Mouse (Mus musculus): ENCODE data around the gene Cdkn2aip. TPM values are rescaled to one million over a fixed set of nuclear protein-coding genes. Genes with fewer than 3 reads are reported as not detected.

Cdkn2aip gene
- polyA plus RNA-seq, 1 experiment from 2014 or later, result 37.7 TPM

DNA sequence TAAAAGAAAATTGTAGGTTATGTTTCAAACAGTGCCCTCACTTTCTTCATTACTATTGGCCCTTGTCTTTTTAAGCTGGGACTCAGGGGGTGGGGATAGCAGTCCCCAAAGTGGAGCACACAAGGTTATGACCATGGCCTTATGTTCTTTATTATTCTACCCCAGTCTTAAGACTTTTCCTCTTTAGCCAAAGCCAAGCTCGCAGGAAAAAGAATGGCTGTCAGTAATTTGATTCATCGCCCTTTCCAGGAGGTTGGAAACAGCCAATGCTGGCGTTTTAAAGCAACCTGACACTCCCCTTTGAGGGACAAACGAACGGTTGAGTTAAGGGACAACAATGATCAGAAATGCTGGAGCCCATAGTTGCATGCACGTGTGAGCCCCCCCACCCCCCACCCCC lies 32.1 kb upstream of the Cdkn2aip start:
- WGBS, result 22% methylated on average over 6 of the region's 6 CpGs
- no peak overlapping the region for H3K4me3 ChIP-seq (ENCODE audit: low read depth, low read length)
- ATAC-seq (ENCODE audit: insufficient number of reproducible peaks, low FRiP score, low TSS enrichment, low read depth) (no peak), DNase-seq (ENCODE audit: low spot score) (no peak)
- H3K4me1 ChIP-seq (ENCODE audit: control insufficient read depth, insufficient read depth, low read length), result no peaks in the 10 kb centered on the region
- no peaks in the 10 kb centered on the region for H3K27me3 ChIP-seq (ENCODE audit: control insufficient read depth, insufficient read depth, low read length)
- no peak overlapping the region for H3K4me2 ChIP-seq (ENCODE audit: low read depth, severe bottlenecking)
- H3K36me3 ChIP-seq (ENCODE audit: control insufficient read depth, insufficient read depth, low read length), result no peaks in the 10 kb centered on the region
- H3K9me3 ChIP-seq (ENCODE audit: control insufficient read depth, low read length), result no peaks in the 10 kb centered on the region
- no peak overlapping the region for H3K27ac ChIP-seq (replicated peaks; ENCODE audit: low read depth, low read length)
- H3K9ac ChIP-seq (ENCODE audit: low read length), result no peak overlapping the region

DNA sequence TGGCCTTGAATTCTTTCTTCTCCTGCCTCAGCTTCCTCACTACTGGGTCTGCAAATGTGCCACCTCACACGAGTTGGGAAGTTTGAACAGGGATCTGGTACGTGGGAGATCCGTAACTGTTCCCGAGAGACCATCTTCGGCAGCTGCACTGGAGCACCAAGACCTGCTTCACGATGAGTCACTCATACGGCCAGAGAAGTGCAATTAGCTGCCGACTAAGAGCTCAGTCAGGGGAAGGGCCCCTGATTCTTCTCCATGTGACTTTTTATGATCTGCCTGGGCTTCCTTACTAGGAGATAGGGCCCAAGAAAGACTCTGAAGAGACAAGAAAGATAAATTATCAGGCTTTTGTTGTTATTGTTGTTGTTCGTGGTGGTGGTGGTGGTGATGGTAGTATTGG lies 31.1 kb upstream of the Cdkn2aip start:
- DNase-seq (ENCODE audit: low spot score) (no peak), ATAC-seq (ENCODE audit: insufficient number of reproducible peaks, low FRiP score, low TSS enrichment, low read depth) (no peak)
- H3K4me2 ChIP-seq (ENCODE audit: low read depth, severe bottlenecking), result no peak overlapping the region
- no peaks in the 10 kb centered on the region for H3K9me3 ChIP-seq (ENCODE audit: control insufficient read depth, low read length)
- H3K27ac ChIP-seq (replicated peaks; ENCODE audit: low read depth, low read length), result no peak overlapping the region
- 71% methylated on average over 9 of the region's 9 CpGs for WGBS
- no peak overlapping the region for H3K9ac ChIP-seq (ENCODE audit: low read length)
- no peaks in the 10 kb centered on the region for H3K36me3 ChIP-seq (ENCODE audit: control insufficient read depth, insufficient read depth, low read length)
- no peak overlapping the region for H3K4me3 ChIP-seq (ENCODE audit: low read depth, low read length)
- no peaks in the 10 kb centered on the region for H3K27me3 ChIP-seq (ENCODE audit: control insufficient read depth, insufficient read depth, low read length)
- no peaks in the 10 kb centered on the region for H3K4me1 ChIP-seq (ENCODE audit: control insufficient read depth, insufficient read depth, low read length)

DNA sequence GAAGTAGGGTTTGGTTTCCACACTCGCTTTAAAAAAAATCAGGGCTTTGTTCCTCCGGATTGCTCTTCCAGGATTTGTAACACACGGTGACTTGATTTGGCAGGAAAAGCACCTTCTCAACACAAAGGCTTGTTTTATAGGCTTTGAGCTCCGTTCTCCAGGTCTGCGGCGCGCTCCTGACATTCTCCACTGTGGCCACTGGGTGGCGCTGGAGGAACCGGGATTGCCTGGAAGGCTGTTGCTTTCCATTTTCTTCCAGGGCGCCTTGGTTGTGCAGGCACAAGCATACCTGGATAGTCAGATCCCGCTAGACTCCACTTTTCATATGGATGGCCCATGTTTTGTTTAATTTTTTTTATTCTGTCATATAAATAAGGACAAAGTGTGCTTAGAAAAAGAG lies 29.7 kb upstream of the Cdkn2aip start:
- ATAC-seq (ENCODE audit: insufficient number of reproducible peaks, low FRiP score, low TSS enrichment, low read depth) (no peak), DNase-seq (ENCODE audit: low spot score) (peak; percentile 96)
- WGBS, result 7% methylated on average over 11 of the region's 11 CpGs
- peak overlapping the region; percentile 11; the same call in 1 of the 2 replicates for H3K4me2 ChIP-seq (ENCODE audit: low read depth, severe bottlenecking)
- no peak overlapping the region for H3K4me3 ChIP-seq (ENCODE audit: low read depth, low read length)
- no peaks in the 10 kb centered on the region for H3K27me3 ChIP-seq (ENCODE audit: control insufficient read depth, insufficient read depth, low read length)
- H3K9me3 ChIP-seq (ENCODE audit: control insufficient read depth, low read length), result no peaks in the 10 kb centered on the region
- H3K36me3 ChIP-seq (ENCODE audit: control insufficient read depth, insufficient read depth, low read length), result no peaks in the 10 kb centered on the region
- H3K9ac ChIP-seq (ENCODE audit: low read length), result 0 out of 2 replicates have a peak overlapping the region, but pooled peaks have one; percentile 19
- H3K4me1 ChIP-seq (ENCODE audit: control insufficient read depth, insufficient read depth, low read length), result no peaks in the 10 kb centered on the region
- no peak overlapping the region; the same call in 1 of the 2 replicates for H3K27ac ChIP-seq (replicated peaks; ENCODE audit: low read depth, low read length)

DNA sequence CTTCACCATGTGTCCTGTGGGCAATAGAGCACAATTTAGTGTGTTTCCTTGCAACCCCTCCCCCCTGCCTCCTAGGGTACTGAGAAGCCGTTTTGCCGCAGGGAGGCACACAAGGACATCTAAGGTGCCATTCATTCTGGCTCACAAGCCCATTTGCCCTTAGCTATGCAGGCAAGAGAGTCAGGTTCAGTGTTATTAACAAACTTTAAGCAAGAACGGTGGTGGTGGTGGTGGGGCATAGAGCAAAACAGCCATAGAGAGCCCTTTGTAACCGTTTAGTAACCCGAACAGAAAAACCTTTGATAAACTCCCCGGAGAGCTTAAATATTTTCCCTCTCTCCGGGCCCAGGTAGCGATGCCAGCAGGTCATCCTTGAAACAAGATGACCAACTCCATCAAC lies 29.3 kb upstream of the Cdkn2aip start:
- DNase-seq (ENCODE audit: low spot score) (peak; percentile 39), ATAC-seq (ENCODE audit: insufficient number of reproducible peaks, low FRiP score, low TSS enrichment, low read depth) (no peak)
- Histone ChIP-seq H3K9me3 (ENCODE audit: control insufficient read depth, low read length) (no peaks in the 10 kb centered on the region), H3K9ac (ENCODE audit: low read length) (peak overlapping the region; percentile 19; the same call in 1 of the 2 replicates), H3K27me3 (ENCODE audit: control insufficient read depth, insufficient read depth, low read length) (no peaks in the 10 kb centered on the region), H3K27ac (replicated peaks; ENCODE audit: low read depth, low read length) (no peak overlapping the region; the same call in 1 of the 2 replicates), H3K4me2 (ENCODE audit: low read depth, severe bottlenecking) (peak overlapping the region; percentile 11; the same call in 1 of the 2 replicates), H3K4me3 (ENCODE audit: low read depth, low read length) (no peak overlapping the region), H3K36me3 (ENCODE audit: control insufficient read depth, insufficient read depth, low read length) (no peaks in the 10 kb centered on the region), H3K4me1 (ENCODE audit: control insufficient read depth, insufficient read depth, low read length) (no peaks in the 10 kb centered on the region)
- WGBS, result 37% methylated on average over 8 of the region's 8 CpGs

DNA sequence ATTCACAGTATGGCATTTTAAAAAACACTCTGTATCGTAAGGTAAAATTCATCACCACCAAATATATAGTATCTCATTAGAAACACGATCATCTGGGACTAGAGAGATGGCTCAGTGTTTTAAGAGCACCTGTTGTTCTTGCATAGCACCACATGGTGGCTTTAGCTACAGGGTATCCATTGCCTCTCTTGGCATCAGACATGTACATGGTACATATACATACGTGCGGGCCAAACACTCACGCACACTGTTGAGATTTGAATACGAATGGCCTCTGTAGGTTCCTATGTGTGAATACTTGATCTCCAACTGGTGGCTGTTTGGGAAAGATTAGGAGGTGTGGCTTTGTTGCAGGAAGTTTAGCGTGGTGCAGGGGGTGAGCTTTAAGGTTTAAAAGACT lies 28.6 kb upstream of the Cdkn2aip start:
- Histone ChIP-seq H3K4me1 (ENCODE audit: control insufficient read depth, insufficient read depth, low read length) (no peaks in the 10 kb centered on the region), H3K4me3 (ENCODE audit: low read depth, low read length) (no peak overlapping the region), H3K9ac (ENCODE audit: low read length) (no peak overlapping the region), H3K27ac (replicated peaks; ENCODE audit: low read depth, low read length) (0 out of 2 replicates have a peak overlapping the region, but pooled peaks have one; percentile 38), H3K27me3 (ENCODE audit: control insufficient read depth, insufficient read depth, low read length) (no peaks in the 10 kb centered on the region), H3K4me2 (ENCODE audit: low read depth, severe bottlenecking) (no peak overlapping the region), H3K9me3 (ENCODE audit: control insufficient read depth, low read length) (no peaks in the 10 kb centered on the region), H3K36me3 (ENCODE audit: control insufficient read depth, insufficient read depth, low read length) (no peaks in the 10 kb centered on the region)
- DNase-seq (ENCODE audit: low spot score) (no peak), ATAC-seq (ENCODE audit: insufficient number of reproducible peaks, low FRiP score, low TSS enrichment, low read depth) (no peak)
- 81% methylated on average over 7 of the region's 7 CpGs for WGBS

DNA sequence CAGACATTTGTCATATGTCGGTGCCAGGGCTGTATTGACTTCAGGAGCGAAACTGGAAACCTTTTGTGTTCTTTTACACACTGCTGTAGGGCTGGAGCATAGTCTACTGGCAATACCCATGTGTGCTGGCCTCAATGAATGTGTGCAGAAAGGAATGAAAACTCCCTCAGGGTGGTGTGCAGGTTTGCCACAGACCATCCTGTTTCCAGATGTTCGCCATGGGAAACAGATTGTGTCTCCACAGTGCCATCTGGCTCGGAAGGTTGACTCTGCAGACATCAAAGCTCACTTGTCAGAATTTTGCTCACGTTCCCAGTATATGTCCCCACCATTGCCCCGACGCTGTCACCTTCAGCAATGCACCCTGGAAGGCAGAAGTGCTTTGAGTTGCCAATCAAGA lies 23.4 kb upstream of the Cdkn2aip start:
- H3K4me1 ChIP-seq (ENCODE audit: control insufficient read depth, insufficient read depth, low read length), result no peaks in the 10 kb centered on the region
- H3K4me2 ChIP-seq (ENCODE audit: low read depth, severe bottlenecking), result no peak overlapping the region
- H3K4me3 ChIP-seq (ENCODE audit: low read depth, low read length), result no peak overlapping the region
- ATAC-seq (ENCODE audit: insufficient number of reproducible peaks, low FRiP score, low TSS enrichment, low read depth) (no peak), DNase-seq (ENCODE audit: low spot score) (peak; percentile 59)
- no peak overlapping the region for H3K27ac ChIP-seq (replicated peaks; ENCODE audit: low read depth, low read length)
- no peaks in the 10 kb centered on the region for H3K36me3 ChIP-seq (ENCODE audit: control insufficient read depth, insufficient read depth, low read length)
- H3K27me3 ChIP-seq (ENCODE audit: control insufficient read depth, insufficient read depth, low read length), result no peaks in the 10 kb centered on the region
- 36% methylated on average over 7 of the region's 7 CpGs for WGBS
- no peak overlapping the region for H3K9ac ChIP-seq (ENCODE audit: low read length)
- H3K9me3 ChIP-seq (ENCODE audit: control insufficient read depth, low read length), result no peaks in the 10 kb centered on the region

DNA sequence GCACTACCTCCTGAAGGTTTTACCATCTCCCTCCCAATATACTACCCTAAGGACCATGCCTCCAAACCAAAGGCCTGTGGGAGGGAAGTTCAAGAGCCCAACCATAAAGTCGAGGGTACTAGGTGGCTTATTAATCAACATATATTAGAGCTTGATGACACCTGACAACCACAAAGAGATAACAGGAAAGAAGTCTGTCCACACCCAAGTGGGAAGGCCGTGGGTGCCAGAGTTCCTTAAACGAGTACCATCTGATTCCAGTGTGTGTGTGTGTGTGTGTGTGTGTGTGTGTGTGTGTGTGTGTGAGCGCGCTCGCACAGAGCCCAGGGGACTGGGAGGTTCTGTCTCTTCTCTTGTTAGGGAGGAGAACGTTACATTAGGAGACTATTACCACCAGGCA lies 15.6 kb upstream of the Cdkn2aip start:
- H3K4me3 ChIP-seq (ENCODE audit: low read depth, low read length), result no peak overlapping the region
- no peaks in the 10 kb centered on the region for H3K9me3 ChIP-seq (ENCODE audit: control insufficient read depth, low read length)
- no peaks in the 10 kb centered on the region for H3K27me3 ChIP-seq (ENCODE audit: control insufficient read depth, insufficient read depth, low read length)
- ATAC-seq (ENCODE audit: insufficient number of reproducible peaks, low FRiP score, low TSS enrichment, low read depth) (no peak), DNase-seq (ENCODE audit: low spot score) (no peak)
- H3K9ac ChIP-seq (ENCODE audit: low read length), result no peak overlapping the region
- no peaks in the 10 kb centered on the region for H3K36me3 ChIP-seq (ENCODE audit: control insufficient read depth, insufficient read depth, low read length)
- H3K27ac ChIP-seq (replicated peaks; ENCODE audit: low read depth, low read length), result no peak overlapping the region
- 76% methylated on average over 7 of the region's 7 CpGs for WGBS
- H3K4me2 ChIP-seq (ENCODE audit: low read depth, severe bottlenecking), result no peak overlapping the region
- H3K4me1 ChIP-seq (ENCODE audit: control insufficient read depth, insufficient read depth, low read length), result no peaks in the 10 kb centered on the region

DNA sequence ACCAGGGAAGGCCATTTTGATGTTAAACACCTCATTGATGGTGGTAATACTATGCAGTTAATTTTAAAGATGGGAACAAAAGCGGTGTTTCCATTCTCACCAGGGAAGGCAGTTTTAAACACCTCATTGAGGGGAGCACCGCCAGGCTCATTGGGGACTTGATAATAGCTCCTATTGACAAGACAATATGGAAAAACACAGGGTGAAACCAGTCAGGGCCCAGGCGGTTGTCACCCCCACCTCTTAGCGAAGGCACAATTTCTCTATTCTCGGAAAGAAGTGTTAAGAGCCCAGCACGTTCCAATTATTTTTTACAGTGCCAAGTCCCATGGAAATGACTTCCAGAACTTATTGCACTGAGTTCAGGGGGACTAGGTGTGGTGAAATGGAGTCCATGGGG lies 13.2 kb upstream of the Cdkn2aip start:
- H3K27ac ChIP-seq (replicated peaks; ENCODE audit: low read depth, low read length), result no peak overlapping the region
- DNase-seq (ENCODE audit: low spot score) (no peak), ATAC-seq (ENCODE audit: insufficient number of reproducible peaks, low FRiP score, low TSS enrichment, low read depth) (no peak)
- no peaks in the 10 kb centered on the region for H3K36me3 ChIP-seq (ENCODE audit: control insufficient read depth, insufficient read depth, low read length)
- no peaks in the 10 kb centered on the region for H3K4me1 ChIP-seq (ENCODE audit: control insufficient read depth, insufficient read depth, low read length)
- no peak overlapping the region for H3K4me3 ChIP-seq (ENCODE audit: low read depth, low read length)
- no peak overlapping the region for H3K9ac ChIP-seq (ENCODE audit: low read length)
- H3K9me3 ChIP-seq (ENCODE audit: control insufficient read depth, low read length), result no peaks in the 10 kb centered on the region
- WGBS, result 24% methylated on average over 6 of the region's 6 CpGs
- H3K4me2 ChIP-seq (ENCODE audit: low read depth, severe bottlenecking), result no peak overlapping the region
- H3K27me3 ChIP-seq (ENCODE audit: control insufficient read depth, insufficient read depth, low read length), result no peaks in the 10 kb centered on the region

DNA sequence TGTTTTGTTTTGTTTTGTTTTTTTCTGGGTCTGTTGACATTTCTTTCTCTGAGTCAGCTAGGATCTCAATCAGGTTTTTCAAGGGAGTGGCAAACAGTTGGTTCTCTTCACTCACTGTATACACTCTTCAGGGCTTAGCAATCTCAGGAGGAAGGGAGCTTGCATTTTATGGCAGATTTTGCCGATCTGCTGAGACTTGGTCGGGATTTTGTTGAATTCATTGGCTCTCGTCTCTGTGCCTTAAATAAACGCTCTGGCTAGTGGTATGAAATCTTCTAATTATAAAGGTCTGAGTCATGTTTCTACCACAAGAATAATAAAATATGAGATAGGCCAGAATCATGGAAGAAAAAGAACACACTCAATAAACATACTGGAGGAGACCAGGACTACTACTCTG lies 7.9 kb upstream of the Cdkn2aip start:
- no peaks in the 10 kb centered on the region for H3K9me3 ChIP-seq (ENCODE audit: control insufficient read depth, low read length)
- H3K36me3 ChIP-seq (ENCODE audit: control insufficient read depth, insufficient read depth, low read length), result no peaks in the 10 kb centered on the region
- no peak overlapping the region for H3K4me3 ChIP-seq (ENCODE audit: low read depth, low read length)
- ATAC-seq (ENCODE audit: insufficient number of reproducible peaks, low FRiP score, low TSS enrichment, low read depth) (no peak), DNase-seq (ENCODE audit: low spot score) (no peak)
- no peak overlapping the region for H3K9ac ChIP-seq (ENCODE audit: low read length)
- no peak overlapping the region for H3K4me2 ChIP-seq (ENCODE audit: low read depth, severe bottlenecking)
- WGBS, result 76% methylated on average over 4 of the region's 4 CpGs
- H3K27me3 ChIP-seq (ENCODE audit: control insufficient read depth, insufficient read depth, low read length), result no peaks in the 10 kb centered on the region
- H3K27ac ChIP-seq (replicated peaks; ENCODE audit: low read depth, low read length), result no peak overlapping the region
- H3K4me1 ChIP-seq (ENCODE audit: control insufficient read depth, insufficient read depth, low read length), result no peaks in the 10 kb centered on the region
